Mouse (Mus musculus) forebrain, postnatal 0 days (tissue): Measurements from ENCODE around the gene Dusp18. TPM values are rescaled to one million over a fixed set of nuclear protein-coding genes. Genes with fewer than 3 reads are reported as not detected.
A peak's percentile ranks its signal among the peaks of the same experiment; 100 is the strongest.

ENCODE experiments used
- ATAC-seq: fragments of 200-750 bp; cut with Nextera tagmentation; 2 replicates; pipeline ENCODE4 v1.8.0; 2017; ENCODE audit warnings: mild to moderate bottlenecking, moderate library complexity
- DNase-seq: peaks from one replicate; pipeline ENCODE4 v3.0.0-alpha.2; 2015
- H3K27ac ChIP-seq: fragments of 300-500 bp; sonication (generic); 2 replicates; pipeline ENCODE4 v1.5.1; 2014; ENCODE audit warnings: low read depth, mild to moderate bottlenecking, antibody characterized with exemption, low read length, moderate library complexity, mixed read lengths
- H3K27me3 ChIP-seq: fragments of 300-500 bp; sonication (generic); 2 replicates; pipeline ENCODE4 v1.6.1; 2014; ENCODE audit warnings: mild to moderate bottlenecking, low read length, mixed read lengths; ENCODE audit not compliant: insufficient read depth
- H3K36me3 ChIP-seq: fragments of 300-500 bp; sonication (generic); 2 replicates; pipeline ENCODE4 v1.6.1; 2014; ENCODE audit warnings: mild to moderate bottlenecking, moderate library complexity; ENCODE audit not compliant: insufficient read depth
- H3K4me1 ChIP-seq: fragments of 300-500 bp; sonication (generic); 2 replicates; pipeline ENCODE4 v1.6.1; 2014; ENCODE audit warnings: antibody characterized with exemption; ENCODE audit not compliant: insufficient read depth
- H3K4me2 ChIP-seq: fragments of 300-500 bp; sonication (generic); 2 replicates; pipeline ENCODE4 v1.6.1; 2014; ENCODE audit warnings: low read depth, mild to moderate bottlenecking, moderate library complexity
- H3K4me3 ChIP-seq: fragments of 300-500 bp; sonication (generic); 2 replicates; pipeline ENCODE4 v1.5.1; 2014; ENCODE audit warnings: low read depth, low read length, mixed read lengths
- H3K9ac ChIP-seq: fragments of 300-500 bp; sonication (generic); 2 replicates; pipeline ENCODE4 v1.6.1; 2014; ENCODE audit warnings: mild to moderate bottlenecking
- H3K9me3 ChIP-seq: fragments of 300-500 bp; sonication (generic); 2 replicates; pipeline ENCODE4 v1.6.1; 2016; ENCODE audit warnings: low read length
- CTCF ChIP-seq: sonication (generic); IDR thresholded peaks from 2 replicates; pipeline ENCODE4 v1.5.1; 2016; ENCODE audit warnings: antibody characterized with exemption, control low read depth, low read depth
- WGBS: fragments of 180-500 bp; shearing (Covaris S2); extraction: QIAGEN DNeasy Blood & Tissue Kit; methylation state at CpG from one replicate; pipeline ENCODE4 v1.1.7; 2014; 5-methylcytosine and 5-hydroxymethylcytosine counted together
- polyA plus RNA-seq: library from polyadenylated mRNA; unstranded; fragments of >200 nt; fragmentation: Nextera tagmentation; extraction: Ambion mirVana; gene quantifications from 2 replicates; pipeline ENCODE4 v1.2.1, GENCODE M21; 2015
- total RNA-seq: library from RNA; depleted of rRNA; stranded (reverse); fragments of >200 nt; gene quantifications from 2 replicates; pipeline ENCODE4 v1.2.3, GENCODE M21; 2014

Dusp18 gene
- total and polyA plus RNA-seq, 2 experiments from 2014 or later: 25.3 to 33.6 TPM

GRCm38 (mm10) chr11:3913316-3914108, 18.5 kb downstream of the Dusp18 start:
- H3K27me3 ChIP-seq: no peaks in the 10 kb centered on the region
- WGBS: under 1% methylated on average over 63 of the region's 65 CpGs
- no peaks in the 10 kb centered on the region for H3K36me3 ChIP-seq
- H3K27ac ChIP-seq: peak overlapping the region; percentile 80
- H3K4me2 ChIP-seq: peak overlapping the region; percentile 92
- peaks cover 23% of the 10 kb centered on the region for H3K4me1 ChIP-seq
- H3K4me3 ChIP-seq: peak overlapping the region; percentile 68
- no peak for TF ChIP-seq CTCF
- DNase-seq (peak; percentile 94), ATAC-seq (peak; percentile 90)
- H3K9ac ChIP-seq: peak overlapping the region; percentile 73
- no peaks in the 10 kb centered on the region for H3K9me3 ChIP-seq

DNA sequence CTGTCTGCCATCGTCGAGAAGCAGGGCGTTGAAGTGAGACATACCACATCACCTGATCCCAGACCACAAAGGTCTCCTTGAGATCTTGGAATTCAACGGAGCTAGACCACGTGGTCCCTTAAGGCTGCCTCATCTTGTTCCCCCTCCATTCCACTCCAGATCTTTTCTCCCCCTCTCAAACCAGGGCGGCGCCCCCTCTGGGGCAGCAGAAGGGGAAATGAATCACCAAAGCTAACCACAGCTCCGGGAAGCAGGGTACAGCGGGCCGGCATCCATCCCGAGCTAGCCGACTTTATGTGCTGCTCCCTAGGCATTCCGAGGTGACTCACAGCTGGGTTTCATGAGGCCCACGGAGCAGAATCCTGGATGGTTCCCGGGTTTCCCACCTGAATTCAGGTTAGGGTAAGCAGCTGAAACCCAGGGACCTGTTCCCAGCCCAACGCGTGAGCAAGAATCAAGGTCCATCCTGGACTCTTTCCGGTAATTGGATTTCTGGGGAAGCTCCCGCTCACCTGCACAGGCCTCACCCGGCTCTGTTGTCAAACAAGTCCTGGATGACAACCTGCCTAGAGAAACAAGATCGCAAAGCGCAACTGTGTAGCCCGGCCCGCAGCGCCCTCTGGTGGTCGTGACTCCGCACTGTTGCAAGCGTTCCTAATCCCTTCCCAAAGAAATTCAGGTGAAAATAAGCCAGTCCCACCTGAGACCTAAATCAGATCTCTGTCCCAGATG, 19.2 kb downstream of the Dusp18 start, which contains the start of gene Slc35e4:
Gene Slc35e4 (minus strand): TSS at position 556 of the 732 bp plus-strand sequence.
- H3K27me3 ChIP-seq: no peaks in the 10 kb centered on the region
- ATAC-seq: peak; percentile 83
- no peaks in the 10 kb centered on the region for H3K9me3 ChIP-seq
- H3K4me1 ChIP-seq: peaks cover 23% of the 10 kb centered on the region
- peak within 1 kb of the TSS; percentile 92 for H3K4me2 ChIP-seq
- H3K4me3 ChIP-seq: peak within 1 kb of the TSS; percentile 68
- peak; percentile 95 for TF ChIP-seq CTCF
- peak within 1 kb of the TSS; percentile 80 for H3K27ac ChIP-seq
- 1% methylated on average over 28 of the region's 28 CpGs for WGBS
- DNase-seq: peak; percentile 93
- no peaks in the 10 kb centered on the region for H3K36me3 ChIP-seq
- H3K9ac ChIP-seq: peak within 1 kb of the TSS; percentile 73

- 29% methylated on average over 1 of the region's 1 CpGs for WGBS
- H3K9me3 ChIP-seq: no peaks in the 10 kb centered on the region
- ATAC-seq: no peak
- no peak overlapping the region for H3K4me3 ChIP-seq
- TF ChIP-seq CTCF: peak; percentile 57
- H3K4me2 ChIP-seq: no peak overlapping the region
- DNase-seq: no peak
- no peaks in the 10 kb centered on the region for H3K36me3 ChIP-seq
- H3K9ac ChIP-seq: no peak overlapping the region
- H3K27ac ChIP-seq: no peak overlapping the region
- no peaks in the 10 kb centered on the region for H3K27me3 ChIP-seq
- H3K4me1 ChIP-seq: no peaks in the 10 kb centered on the region
Observed at GRCm38 (mm10) chr11:3918738-3919137, 23.7 kb downstream of the Dusp18 start.

DNA sequence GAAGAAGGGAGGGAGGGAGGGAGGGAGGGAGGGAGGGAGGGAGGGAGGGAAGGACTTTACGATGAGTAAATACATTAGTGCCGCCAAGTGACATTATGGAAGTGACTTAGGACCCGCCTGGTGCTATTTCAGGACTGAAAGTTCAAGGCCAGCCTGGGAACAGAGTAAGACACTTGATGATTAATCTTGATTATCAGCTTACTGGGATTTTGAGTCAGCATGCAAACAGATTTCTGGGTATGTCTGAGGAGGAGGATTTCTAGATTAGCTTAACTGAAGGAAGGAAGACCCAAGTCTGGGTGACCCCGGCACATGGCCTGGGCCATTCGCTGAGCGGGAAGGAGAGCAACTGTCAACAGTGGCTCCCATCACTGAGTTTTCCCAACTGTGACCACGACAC, 25.4 kb downstream of the Dusp18 start:
- Histone ChIP-seq H3K4me3 (no peak overlapping the region), H3K27me3 (no peaks in the 10 kb centered on the region), H3K36me3 (no peaks in the 10 kb centered on the region), H3K27ac (no peak overlapping the region), H3K9me3 (no peaks in the 10 kb centered on the region), H3K4me2 (no peak overlapping the region), H3K4me1 (no peaks in the 10 kb centered on the region), H3K9ac (no peak overlapping the region)
- ATAC-seq (no peak), DNase-seq (no peak)
- no peak for TF ChIP-seq CTCF
- WGBS: 89% methylated on average over 7 of the region's 7 CpGs

DNA sequence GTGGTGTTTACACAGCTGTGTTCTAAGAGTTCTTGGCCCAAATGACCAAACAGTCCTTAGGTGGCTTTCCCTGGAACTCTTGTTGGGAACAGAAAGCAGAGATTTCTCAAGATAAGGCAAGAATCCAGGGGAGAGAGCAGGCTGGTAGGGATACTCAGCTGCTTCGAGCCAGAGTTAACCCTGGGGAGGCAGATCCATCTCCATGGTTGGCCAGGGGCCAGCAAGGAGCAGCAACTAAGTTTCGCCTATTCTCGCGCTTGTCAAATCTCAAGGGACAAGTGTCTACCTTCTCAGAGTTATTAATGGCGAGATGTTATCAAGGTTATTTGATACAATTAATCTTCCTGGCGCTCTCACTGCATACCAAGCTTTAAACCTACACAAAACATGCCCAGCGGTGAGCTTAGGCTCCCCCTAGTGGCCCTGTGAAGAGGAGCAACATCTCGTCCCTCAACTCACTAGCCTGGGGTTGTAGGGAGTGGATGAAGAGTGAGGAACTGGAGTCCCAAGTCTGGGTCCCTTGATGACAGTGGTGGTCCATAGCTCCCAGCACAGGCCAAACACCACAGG, 26.3 kb downstream of the Dusp18 start:
- H3K4me2 ChIP-seq: no peak overlapping the region
- no peak overlapping the region for H3K27ac ChIP-seq

GRCm38 (mm10) chr11:3922115-3922514, 27.1 kb downstream of the Dusp18 start:
- no peaks in the 10 kb centered on the region for H3K4me1 ChIP-seq
- WGBS: 96% methylated on average over 9 of the region's 9 CpGs

More for the DNA sequence above, 26.3 kb downstream of the Dusp18 start:
- Histone ChIP-seq H3K9me3 (no peaks in the 10 kb centered on the region), H3K4me3 (no peak overlapping the region), H3K9ac (no peak overlapping the region), H3K4me1 (no peaks in the 10 kb centered on the region), H3K27me3 (no peaks in the 10 kb centered on the region), H3K36me3 (no peaks in the 10 kb centered on the region)
- peak; percentile 75 for DNase-seq
- 0 out of 2 replicates have a peak, but pooled peaks have one; percentile 61 for ATAC-seq
- peak; percentile 84 for TF ChIP-seq CTCF
- WGBS: 25% methylated on average over 8 of the region's 8 CpGs

GRCm38 (mm10) chr11:3922731-3923130, 27.7 kb downstream of the Dusp18 start:
- Histone ChIP-seq H3K9ac (no peak overlapping the region), H3K4me1 (no peaks in the 10 kb centered on the region), H3K4me2 (no peak overlapping the region), H3K27me3 (no peaks in the 10 kb centered on the region), H3K27ac (no peak overlapping the region), H3K9me3 (no peaks in the 10 kb centered on the region), H3K36me3 (no peaks in the 10 kb centered on the region), H3K4me3 (no peak overlapping the region)
- DNase-seq: no peak
- TF ChIP-seq CTCF: no peak
- no peak for ATAC-seq
- 96% methylated on average over 6 of the region's 6 CpGs for WGBS

More at GRCm38 (mm10) chr11:3922115-3922514, 27.1 kb downstream of the Dusp18 start:
- no peaks in the 10 kb centered on the region for H3K36me3 ChIP-seq
- DNase-seq (no peak), ATAC-seq (no peak)
- H3K9me3 ChIP-seq: no peaks in the 10 kb centered on the region
- no peak overlapping the region for H3K9ac ChIP-seq
- H3K4me3 ChIP-seq: no peak overlapping the region
- H3K27ac ChIP-seq: no peak overlapping the region
- H3K4me2 ChIP-seq: no peak overlapping the region
- TF ChIP-seq CTCF: no peak
- no peaks in the 10 kb centered on the region for H3K27me3 ChIP-seq
